Mouse (Mus musculus) urinary bladder, postnatal 36 days (tissue): ENCODE measurements around the gene Rhox4e.
"Not testable (repeated sequence)": the region's sequence is repeated elsewhere in the genome, so short reads cannot be mapped to it uniquely, and the experiment has no call there.

ENCODE experiments used
- DNase-seq, 2 experiments: peaks; one replicate each; pipeline ENCODE4 v3.0.0; 2022; ENCODE audit warnings: low spot score in 2 of 2, mixed read lengths in 1 of 2

The Rhox4e gene

DNA sequence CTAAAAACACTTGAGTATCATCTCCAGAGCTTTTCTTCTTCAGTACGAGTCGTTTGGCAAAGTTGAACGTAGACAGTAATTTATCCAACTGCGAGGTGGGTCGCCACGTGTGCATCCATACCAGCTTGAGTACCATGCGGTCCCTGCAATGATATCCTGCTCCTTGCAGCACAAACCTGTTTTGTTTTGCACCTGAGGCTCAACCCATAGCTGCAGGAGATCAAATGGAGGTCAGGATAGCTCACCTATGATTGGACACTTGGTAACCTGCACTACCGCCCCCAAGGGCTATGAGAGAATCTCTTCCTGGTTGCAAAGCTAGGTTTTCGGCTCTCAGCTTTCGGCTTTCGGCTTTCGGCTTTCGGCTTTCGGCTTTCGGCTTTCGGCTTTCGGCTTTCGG, at the start of gene Rhox4e:
Gene Rhox4e, plus strand, starts transcription at position 301 of the 400 bp plus-strand sequence.
- DNase-seq, result not testable (repeated sequence)

DNA sequence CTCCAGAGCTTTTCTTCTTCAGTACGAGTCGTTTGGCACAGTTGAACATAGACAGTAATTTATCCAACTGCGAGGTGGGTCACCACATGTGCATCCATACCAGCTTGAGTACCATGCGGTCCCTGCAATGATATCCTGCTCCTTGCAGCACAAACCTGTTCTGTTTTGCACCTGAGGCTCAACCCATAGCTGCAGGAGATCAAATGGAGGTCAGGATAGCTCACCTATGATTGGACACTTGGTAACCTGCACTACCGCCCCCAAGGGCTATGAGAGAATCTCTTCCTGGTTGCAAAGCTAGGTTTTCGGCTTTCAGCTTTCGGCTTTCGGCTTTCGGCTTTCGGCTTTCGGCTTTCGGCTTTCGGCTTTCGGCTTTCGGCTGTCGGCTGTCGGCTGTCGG, 43.2 kb upstream of the Rhox4e start, which contains the start of gene Rhox4d:
Gene Rhox4d, plus strand, starts transcription at position 301 of the 400 bp plus-strand sequence.
- DNase-seq, result not testable (repeated sequence)

DNA sequence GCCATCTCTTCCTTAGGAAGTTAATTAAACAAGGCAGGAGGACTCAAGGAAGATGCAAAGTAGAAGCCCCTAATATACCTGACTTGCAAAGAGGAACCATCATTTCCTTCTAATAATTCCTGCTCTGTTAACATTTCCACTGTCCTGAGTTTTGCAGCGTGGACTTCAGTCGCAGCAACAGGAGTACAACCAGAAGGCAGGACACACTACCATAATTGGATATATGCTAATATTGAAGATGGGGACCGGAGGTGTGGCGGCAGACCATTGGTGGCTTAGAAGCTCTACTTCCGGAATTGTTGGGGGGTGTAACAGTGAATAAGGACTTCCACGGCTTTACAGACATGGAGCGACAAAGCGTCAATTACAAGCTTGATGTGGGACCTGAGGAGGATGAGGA, 27.1 kb upstream of the Rhox4e start, which contains the start of gene Rhox2e:
Gene Rhox2e, plus strand, starts transcription at position 301 of the 400 bp plus-strand sequence.
- not testable (repeated sequence) for DNase-seq

DNA sequence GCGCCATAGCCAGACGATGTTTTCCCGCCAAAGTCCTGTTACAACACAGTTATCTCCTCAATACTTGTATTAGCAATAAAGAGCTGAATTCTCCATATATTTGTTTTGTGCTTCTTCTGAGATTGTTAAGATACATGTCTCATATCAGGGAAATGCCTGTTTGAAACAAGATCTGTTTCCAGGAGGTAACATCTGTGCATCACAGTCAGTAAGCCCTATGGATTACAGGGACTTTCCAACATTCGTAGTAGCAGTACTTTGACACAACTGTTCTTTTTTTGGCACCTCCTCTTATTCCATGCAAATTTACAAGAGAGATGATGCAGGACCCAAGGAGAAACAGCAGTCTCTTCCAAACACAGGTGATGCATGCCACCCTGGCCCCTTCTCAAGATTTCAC, 15.5 kb upstream of the Rhox4e start, which contains the start of gene Rhox3e:
Gene Rhox3e, plus strand, starts transcription at position 301 of the 400 bp plus-strand sequence.
- not testable (repeated sequence) for DNase-seq

DNA sequence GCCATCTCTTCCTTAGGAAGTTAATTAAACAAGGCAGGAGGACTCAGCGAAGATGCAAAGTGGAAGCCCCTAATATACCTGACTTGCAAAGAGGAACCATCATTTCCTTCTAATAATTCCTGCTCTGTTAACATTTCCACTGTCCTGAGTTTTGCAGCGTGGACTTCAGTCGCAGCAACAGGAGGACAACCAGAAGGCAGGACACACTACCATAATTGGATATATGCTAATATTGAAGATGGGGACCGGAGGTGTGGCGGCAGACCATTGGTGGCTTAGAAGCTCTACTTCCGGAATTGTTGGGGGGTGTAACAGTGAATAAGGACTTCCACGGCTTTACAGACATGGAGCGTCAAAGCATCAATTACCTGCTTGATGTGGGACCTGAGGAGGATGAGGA, 13.9 kb downstream of the Rhox4e start, which contains the start of gene Rhox2f:
Gene Rhox2f, plus strand, starts transcription at position 301 of the 400 bp plus-strand sequence.
- DNase-seq, result not testable (repeated sequence)

DNA sequence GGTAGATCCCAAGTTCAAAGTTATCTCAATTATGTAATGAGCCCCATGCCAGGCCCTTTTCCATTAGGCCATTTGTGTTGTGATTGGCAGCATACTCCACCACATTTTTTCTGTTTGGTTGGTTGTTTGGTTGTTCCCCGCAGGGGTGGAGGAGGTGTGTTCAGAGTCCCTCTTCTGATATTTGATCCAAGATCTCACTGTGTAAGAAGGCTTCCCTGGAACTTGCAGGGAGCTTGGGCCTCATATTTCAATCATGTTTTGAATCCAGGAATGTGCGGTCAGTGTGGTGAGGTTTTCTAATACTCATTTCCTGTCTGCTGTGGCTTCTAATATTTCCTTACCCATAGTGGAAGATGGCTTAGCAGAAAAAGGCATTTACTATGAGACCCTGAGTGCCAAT, 15.4 kb downstream of the Rhox4e start:
- not testable (repeated sequence) for DNase-seq

DNA sequence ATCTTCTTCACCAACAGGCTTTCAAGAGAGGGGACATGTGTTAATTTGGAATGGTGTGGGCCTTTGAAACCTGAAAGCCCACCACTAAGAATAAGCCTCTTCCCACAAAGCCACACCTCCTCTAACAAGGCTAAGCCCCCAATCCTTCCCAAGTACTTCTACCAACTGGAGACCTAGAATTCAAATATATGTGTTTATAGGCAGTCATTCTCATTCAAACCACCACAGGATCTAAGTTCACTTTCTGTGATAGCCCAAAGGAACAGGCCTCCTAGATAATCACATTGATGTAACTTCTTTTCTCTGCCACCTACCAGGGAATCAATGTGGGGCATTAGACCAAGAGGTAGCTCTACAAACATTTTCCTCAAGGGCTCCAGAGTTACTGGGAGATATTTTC, 23.5 kb downstream of the Rhox4e start, which contains the start of gene Rhox3f:
Gene Rhox3f, plus strand, starts transcription at position 301 of the 400 bp plus-strand sequence.
- not testable (repeated sequence) for DNase-seq

DNA sequence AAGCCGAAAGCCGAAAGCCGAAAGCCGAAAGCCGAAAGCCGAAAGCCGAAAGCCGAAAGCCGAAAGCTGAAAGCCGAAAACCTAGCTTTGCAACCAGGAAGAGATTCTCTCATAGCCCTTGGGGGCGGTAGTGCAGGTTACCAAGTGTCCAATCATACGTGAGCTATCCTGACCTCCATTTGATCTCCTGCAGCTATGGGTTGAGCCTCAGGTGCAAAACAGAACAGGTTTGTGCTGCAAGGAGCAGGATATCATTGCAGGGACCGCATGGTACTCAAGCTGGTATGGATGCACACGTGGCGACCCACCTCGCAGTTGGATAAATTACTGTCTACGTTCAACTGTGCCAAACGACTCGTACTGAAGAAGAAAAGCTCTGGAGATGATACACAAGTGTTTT, 50.4 kb downstream of the Rhox4e start, which contains the start of gene Rhox4f:
Gene Rhox4f, minus strand, starts transcription at position 101 of the 400 bp plus-strand sequence.
- not testable (repeated sequence) for DNase-seq
